Mouse (Mus musculus) adrenal gland, postnatal 4 days (tissue): ENCODE measurements around the gene Rai2. TPM values are rescaled to one million over a fixed set of nuclear protein-coding genes. Genes with fewer than 3 reads are reported as not detected.
"Not testable (repeated sequence)": the region's sequence is repeated elsewhere in the genome, so short reads cannot be mapped to it uniquely, and the experiment has no call there.

Experiments
- DNase-seq, 2 experiments: peaks; one replicate each; pipeline ENCODE4 v3.0.0; 2021 to 2022; ENCODE audit warnings: low spot score in 2 of 2, mixed read lengths in 2 of 2
- total RNA-seq, 2 experiments: library from RNA; stranded (reverse); gene quantifications; 2 replicates each; pipeline ENCODE4 v1.2.3; 2021

Rai2 gene
- total RNA-seq, 2 experiments from 2014 or later, result 21.6 to 28.4 TPM

DNA sequence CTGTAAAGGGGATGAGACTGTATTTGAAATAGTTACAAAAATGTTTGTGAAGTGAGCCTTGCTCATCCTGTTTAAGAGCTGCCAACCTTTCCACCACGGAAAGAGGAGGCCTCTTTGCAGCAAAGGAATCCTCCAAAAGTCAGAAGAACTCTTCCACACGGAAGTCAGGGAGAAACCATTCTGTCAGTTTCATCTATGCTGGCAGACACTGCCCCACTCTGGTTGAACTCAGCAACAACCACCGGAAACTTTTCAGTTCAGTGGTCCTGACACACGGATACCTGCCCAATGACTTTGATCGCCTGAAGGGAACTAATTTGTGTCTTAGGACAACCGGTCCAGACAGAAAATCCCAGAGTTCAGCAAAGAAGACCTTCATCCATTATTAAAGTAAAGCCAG lies 73.3 kb downstream of the Rai2 start:
- no peak for DNase-seq

DNA sequence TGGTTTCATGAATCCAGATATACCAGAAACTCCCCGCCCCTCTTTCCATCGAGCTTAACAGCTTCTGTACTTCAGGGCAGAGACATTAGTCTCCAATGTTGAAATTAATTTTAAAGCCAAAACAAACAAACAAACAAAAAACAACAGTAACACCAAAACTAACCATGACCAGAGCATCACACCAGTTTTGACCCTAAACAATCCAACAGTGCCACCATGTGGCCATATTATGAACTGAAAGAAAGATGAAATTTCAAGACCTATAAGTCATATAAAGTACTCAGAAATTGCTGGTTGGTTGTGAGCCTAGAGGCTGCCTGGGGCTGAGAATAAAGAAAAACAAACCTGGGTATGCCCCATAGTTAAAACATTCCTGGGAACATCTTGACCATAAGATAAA lies 109.3 kb downstream of the Rai2 start:
- DNase-seq, result not testable (repeated sequence)
